Mouse (Mus musculus): ENCODE measurements at regions not wholly inside any gene's neighbourhood (a gene's known extent, or its start where the extent isn't known, plus 50 kb on each side); places are given as distances from the start of the nearest gene placed in this dataset.

DNA sequence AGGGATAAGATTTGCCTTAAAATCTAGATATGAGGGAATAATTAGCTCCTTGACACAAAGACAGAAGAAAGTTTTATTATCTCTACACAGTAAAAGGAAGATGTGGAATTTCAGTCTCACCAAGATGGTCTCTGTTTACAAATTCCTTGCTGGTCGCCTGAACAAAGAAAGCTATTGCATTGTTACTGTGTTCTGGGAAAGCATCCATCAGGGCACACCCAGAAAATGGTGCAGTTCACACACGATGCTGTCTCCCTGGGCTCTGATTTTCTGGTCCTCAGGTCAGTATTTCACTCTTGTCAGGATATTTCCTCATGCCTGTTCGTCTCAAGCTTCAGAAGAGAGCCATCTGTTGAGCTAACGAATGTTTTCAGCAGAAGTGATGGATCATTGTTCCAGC, 267.2 kb upstream of the Gadl1 start:
- no peak for TF ChIP-seq CTCF (IDR thresholded peaks at IDR 0.05; ENCODE audit: low read depth)
- no peak for TF ChIP-seq EP300 (IDR thresholded peaks at IDR 0.05; ENCODE audit: low read depth)
